Mouse (Mus musculus) induced T-regulatory cell, adult 2 months (primary cell): ENCODE measurements around the gene Dppa2.
"Not testable (repeated sequence)": the region's sequence is repeated elsewhere in the genome, so short reads cannot be mapped to it uniquely, and the experiment has no call there.

Experiments
- DNase-seq: peaks from one replicate; pipeline ENCODE4 v3.0.0-alpha.2; 2012; ENCODE audit warnings: low read depth

Dppa2 gene

DNA sequence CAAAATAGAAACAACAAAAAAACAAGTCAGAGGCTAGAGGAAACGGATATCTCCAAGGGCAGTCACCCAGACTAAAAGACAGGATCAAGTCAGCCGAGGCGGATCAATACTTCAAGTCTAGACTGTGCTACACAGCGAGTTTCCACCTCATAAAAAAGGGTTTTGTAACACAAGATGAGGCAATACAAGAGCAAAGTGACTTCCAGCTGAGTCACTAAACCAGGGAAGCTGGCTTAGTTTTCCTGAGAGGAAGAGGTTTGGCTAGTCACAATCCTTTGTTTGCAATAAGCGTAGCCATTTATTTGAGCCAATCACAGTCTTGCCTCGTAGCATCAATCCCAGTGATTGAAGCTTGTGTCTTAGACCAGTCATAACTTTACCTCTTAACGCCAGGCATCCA, at the start of gene Dppa2:
TSS of gene Dppa2 (plus strand) at position 400 of the 400 bp plus-strand sequence.
- no peak for DNase-seq

- no peak for DNase-seq
These were observed 49.1 kb upstream of the Dppa2 start for GRCm38 (mm10) chr16:48254584-48254983.

- DNase-seq: no peak
These were observed 44.2 kb upstream of the Dppa2 start for GRCm38 (mm10) chr16:48259519-48259918.

- DNase-seq: no peak
These were observed 40.8 kb upstream of the Dppa2 start for GRCm38 (mm10) chr16:48262901-48263300.

GRCm38 (mm10) chr16:48265856-48266255, 37.9 kb upstream of the Dppa2 start:
- DNase-seq: no peak

GRCm38 (mm10) chr16:48276940-48277339, 26.8 kb upstream of the Dppa2 start:
- DNase-seq: no peak

GRCm38 (mm10) chr16:48280883-48281282, 22.8 kb upstream of the Dppa2 start:
- no peak for DNase-seq

DNA sequence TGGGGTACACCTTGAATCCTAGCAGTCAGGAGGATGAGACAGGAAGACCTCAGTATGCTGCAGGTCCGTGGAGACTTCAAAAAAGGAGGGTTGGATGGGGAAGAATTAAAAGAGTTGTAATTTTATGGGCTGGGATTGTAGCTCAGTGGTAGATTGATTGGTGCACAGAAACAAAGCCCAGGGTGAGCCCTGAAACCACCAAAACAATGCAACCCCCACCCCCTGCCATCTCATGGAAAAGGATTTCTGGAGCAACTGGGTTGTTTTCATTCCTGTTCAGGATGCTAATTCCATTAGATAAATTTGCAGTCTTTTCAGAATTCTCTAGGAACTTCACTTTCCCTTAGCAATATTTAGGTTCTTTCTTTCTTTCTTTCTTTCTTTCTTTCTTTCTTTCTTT, 20.9 kb upstream of the Dppa2 start:
- no peak for DNase-seq

GRCm38 (mm10) chr16:48283517-48283916, 20.2 kb upstream of the Dppa2 start, which contains the start of gene Dppa4:
Gene Dppa4 (plus strand): TSS chr16:48283733.
- DNase-seq: no peak

DNA sequence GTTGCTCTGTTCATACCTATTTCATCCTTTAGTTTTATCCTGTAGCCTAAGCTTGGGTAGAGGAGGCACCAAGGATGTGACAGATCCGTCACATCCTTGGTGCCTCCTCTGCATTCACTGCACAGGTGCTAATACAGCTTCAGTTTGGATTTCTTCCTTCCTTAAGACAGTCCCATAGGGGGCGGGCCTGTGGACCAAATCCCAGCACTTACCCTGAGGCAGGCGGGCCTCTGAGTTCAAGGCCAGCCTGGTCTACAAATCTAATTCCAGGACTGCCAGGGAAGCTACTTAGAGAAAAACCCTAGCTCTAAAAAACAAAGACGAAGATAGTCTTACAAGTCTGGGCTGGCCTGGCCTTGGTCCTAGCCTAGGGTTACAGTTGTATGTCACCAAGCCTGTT, 18.2 kb upstream of the Dppa2 start:
- DNase-seq: no peak

DNA sequence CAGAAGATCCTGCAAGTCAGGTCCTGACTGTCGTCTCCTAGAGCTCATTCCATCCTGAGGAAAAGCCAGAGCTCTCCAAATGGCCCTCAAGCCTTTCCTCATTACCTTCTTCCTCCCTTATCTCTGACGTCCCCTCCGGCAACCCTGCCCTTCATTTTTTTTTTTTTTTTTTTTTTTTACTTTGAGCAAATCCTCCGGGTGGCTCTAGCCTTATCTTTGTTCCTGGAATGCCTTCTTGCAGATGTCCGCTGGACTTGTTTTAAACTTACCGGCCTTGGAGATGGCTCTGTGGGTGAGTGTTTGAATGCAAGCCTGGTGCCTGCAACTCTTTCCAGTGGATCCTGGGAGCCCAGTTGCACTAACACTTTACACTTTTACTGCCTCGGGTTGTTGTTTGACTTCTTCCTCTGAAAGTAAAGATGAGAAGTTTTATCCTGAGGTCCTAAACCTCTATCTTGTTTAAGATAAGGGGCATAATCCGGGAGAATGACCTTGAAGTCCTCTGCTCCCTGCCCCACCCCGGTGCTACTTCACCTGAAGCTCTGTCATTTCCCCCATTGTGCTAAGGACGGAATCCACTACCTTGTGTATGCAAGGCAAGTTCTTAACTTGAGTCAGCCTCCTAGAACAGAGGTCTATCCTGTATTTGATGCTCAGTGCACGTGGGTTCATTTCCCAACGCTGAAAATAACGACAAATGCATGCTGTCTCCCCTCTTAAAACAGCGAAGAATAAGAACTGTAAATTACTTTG, 6.1 kb upstream of the Dppa2 start:
- DNase-seq: no peak

DNA sequence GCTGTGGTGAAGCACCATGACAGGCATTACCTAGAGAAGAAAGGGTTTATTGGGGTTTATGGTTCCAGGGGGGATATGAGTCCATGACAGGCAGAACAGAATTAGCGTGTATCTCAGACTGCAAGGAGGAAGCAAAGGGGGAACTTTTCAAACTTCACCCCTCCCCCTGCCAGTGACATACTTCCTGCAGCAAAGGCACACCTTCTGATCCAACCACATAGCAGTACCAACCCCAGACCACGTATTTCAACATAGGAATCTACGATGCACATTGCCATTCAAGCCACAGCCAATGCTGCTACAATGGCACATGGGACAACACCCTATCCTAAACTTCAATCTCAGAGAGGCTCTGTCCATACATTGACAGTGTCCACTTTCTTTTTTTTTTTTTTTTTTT, 3.8 kb upstream of the Dppa2 start:
- DNase-seq: no peak

DNA sequence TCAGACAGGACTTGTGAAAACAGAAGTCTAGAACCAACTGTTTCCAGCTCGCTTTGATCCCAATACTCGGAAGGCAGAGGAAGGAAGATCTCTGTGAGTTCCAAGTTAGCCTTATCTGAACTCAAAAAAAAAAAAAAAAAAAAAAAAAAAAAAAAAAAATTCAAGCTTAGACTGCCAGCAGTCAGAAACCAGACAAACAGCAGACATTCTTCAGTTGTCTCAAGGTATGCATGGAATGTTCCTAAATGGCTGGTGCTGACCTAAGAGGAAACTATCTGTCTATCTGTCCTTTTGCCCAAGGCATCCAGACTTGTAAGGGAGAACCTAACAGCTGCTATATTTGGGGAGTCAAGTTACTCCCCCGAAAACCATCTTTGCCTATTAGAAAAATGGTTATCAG, 275 bp downstream of the Dppa2 start:
- no peak for DNase-seq

DNA sequence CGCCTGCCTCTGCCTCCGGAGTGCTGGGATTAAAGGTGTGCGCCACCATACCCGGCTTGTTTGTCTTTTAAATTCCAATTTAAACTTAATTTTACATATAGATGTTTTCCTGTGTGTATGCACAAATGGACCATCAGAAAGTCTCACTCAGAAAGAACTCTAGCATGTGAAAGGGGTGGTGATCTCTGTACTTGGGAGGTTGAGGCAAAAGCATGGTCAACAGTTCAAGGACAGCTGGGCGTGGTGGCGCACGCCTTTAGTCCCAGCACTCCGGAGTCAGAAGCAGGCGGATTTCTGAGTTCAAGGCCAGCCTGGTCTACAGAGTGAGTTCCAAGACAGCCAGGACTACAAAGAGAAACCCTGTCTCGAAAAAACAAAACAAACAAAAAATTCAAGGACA, 5.2 kb downstream of the Dppa2 start:
- DNase-seq: not testable (repeated sequence)

DNA sequence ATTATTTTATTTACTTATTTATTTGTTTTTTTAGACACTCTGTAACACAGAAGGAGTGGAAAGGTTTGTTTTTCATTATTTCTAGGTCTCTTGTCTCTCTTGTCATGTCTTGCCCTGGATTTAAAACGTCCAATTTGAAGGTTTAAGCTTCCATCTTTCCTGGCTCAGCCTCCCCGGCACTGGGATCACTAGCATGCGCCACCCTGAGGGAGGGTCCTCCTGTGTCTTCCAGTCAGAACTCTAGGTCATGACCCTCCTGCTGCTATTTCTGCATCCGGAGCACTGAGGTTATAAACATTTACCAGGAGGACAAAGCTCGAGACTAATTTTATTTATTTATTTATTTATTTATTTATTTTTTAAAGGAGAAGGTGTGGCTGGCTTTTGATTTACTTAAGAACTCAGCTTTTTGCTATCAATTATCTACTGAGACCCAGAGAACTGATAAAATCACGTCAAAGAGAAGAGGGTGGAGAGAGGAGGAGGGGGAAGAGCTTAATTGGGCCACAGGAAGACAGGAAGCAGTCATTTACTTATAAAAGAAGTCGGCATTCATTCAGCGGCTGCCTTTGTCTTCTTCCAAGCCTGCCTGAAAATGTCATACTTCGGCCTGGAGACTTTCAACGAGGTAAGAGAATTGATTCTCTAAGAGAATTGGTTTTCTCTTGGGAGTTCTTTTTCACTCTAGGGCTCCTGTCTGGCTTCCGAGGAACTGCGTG, 6.4 kb downstream of the Dppa2 start:
- DNase-seq: no peak

- DNase-seq: no peak
These were observed 11.6 kb downstream of the Dppa2 start for GRCm38 (mm10) chr16:48315294-48315693.

DNA sequence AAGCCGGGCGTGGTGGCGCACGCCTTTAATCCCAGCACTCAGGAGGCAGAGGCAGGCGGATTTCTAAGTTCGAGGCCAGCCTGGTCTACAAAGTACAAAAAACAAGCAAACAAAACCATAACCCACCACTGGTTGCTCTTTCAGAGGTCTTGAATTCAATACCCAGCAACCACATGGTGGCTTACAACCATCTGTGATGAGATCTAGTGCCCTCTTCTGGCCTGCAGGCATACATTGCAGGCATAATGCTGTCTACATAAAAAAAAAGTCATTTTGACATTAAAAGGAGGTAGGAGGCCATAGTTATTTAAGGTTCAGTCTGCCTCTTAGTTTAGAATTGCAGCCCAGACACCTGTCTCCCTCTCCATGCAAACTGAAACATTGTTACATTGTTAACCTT, 17.1 kb downstream of the Dppa2 start:
- no peak for DNase-seq

DNA sequence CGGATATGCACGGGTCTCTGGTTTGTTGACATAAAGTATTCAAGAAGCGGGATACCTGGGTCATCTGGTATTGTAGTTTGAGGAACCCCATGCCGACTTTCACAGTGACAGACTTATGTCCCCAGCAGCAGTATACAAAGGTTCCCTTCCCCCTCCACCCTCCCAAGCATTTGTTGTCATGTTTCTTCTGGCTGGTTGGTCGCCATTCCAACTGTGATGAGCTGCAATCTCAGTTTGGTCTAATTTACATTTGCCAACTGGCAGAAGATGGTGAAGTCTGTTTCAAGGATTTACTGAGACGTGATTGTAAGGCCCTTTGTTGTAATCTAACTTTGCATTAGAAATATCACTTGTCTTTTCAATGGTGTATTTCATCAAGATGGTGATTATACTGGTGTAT, 19.4 kb downstream of the Dppa2 start:
- DNase-seq: no peak

GRCm38 (mm10) chr16:48323602-48324345, 20.1 kb downstream of the Dppa2 start:
- no peak for DNase-seq

DNA sequence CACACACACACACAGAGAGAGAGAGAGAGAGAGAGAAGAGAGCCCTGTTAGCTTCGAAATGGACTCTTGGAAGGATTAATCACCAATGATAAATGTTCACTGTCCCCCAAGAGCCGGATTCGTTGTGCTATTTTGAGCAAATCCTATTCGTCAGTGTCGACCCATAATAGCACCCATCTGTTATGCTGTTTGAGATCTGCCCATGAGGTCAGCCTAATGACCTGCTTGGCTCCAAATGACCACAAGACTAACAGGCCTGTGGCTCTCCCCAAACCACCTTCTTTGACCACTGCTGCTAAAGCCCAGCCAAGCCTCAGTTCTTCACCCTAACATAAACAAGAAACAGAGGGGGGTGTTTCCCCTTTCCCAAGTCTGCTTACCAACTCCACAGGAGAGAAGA, 23.2 kb downstream of the Dppa2 start:
- DNase-seq: no peak

GRCm38 (mm10) chr16:48328420-48328819, 24.7 kb downstream of the Dppa2 start:
- DNase-seq: no peak

DNA sequence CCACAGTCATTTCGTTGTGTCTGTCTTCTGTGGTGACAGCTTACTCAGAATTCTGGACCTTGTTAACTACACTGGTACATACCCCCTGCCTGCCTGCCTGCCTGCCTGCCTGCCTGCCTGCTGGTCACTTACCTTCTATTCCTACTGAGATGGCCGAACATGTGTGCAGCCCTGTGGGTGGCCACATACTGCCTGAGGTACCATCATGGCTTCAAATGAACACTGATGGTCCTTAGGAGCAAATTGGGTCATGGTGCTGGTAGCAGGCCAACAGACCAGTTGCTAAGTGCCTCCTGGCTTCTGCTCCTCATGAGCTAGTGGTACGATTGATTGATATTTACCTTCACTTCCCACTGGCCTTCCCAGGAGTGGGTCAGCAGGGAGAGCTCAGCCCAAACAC, 28.1 kb downstream of the Dppa2 start:
- no peak for DNase-seq

GRCm38 (mm10) chr16:48335326-48335725, 31.6 kb downstream of the Dppa2 start:
- DNase-seq: no peak
